Mouse (Mus musculus) testis, adult 2 months (tissue): ENCODE data around the gene Nptx1.

Experiments used
- CTCF ChIP-seq: fragments of 200-500 bp; IDR thresholded peaks from 2 replicates; pipeline ENCODE4 v1.5.1; 2012; ENCODE audit warnings: low read depth, mild to moderate bottlenecking, inconsistent platforms, low read length, moderate library complexity; ENCODE audit not compliant: control insufficient read depth, insufficient read depth, insufficient replicate concordance
- POLR2A ChIP-seq: fragments of 200-500 bp; IDR thresholded peaks from 2 replicates; pipeline ENCODE4 v1.6.1; 2012; ENCODE audit warnings: low read depth, mild to moderate bottlenecking, inconsistent platforms, low read length, moderate library complexity; ENCODE audit not compliant: control insufficient read depth

- TF ChIP-seq CTCF: no peak
- no peak for TF ChIP-seq POLR2A
These were observed 4.7 kb upstream of the Nptx1 start for GRCm38 (mm10) chr11:119552301-119552700.
